Mouse (Mus musculus) intestine, embryonic 16.5 days (tissue): ENCODE data around the gene Dpp3. TPM values are rescaled to one million over a fixed set of nuclear protein-coding genes. Genes with fewer than 3 reads are reported as not detected.

Experiments used
- ATAC-seq: fragments of 200-750 bp; cut with Nextera tagmentation; 2 replicates; pipeline ENCODE4 v1.8.0; 2017; ENCODE audit warnings: moderate TSS enrichment, moderate library complexity
- H3K27ac ChIP-seq: fragments of 300-500 bp; sonication (generic); 2 replicates; pipeline ENCODE4 v1.5.1; 2014; ENCODE audit warnings: mild to moderate bottlenecking, low read length
- H3K27me3 ChIP-seq: fragments of 300-500 bp; sonication (generic); replicated peaks from 2 replicates; pipeline ENCODE4 v1.6.1; 2014; ENCODE audit warnings: low read length, control low read depth, mixed read lengths; ENCODE audit not compliant: control insufficient read depth, insufficient read depth
- H3K36me3 ChIP-seq: fragments of 300-500 bp; sonication (generic); 2 replicates; pipeline ENCODE4 v1.6.1; 2014; ENCODE audit warnings: low read length, control low read depth; ENCODE audit not compliant: control insufficient read depth, insufficient read depth
- H3K4me1 ChIP-seq: fragments of 300-500 bp; sonication (generic); 2 replicates; pipeline ENCODE4 v1.6.1; 2014; ENCODE audit warnings: low read length, control low read depth, mixed read lengths; ENCODE audit not compliant: control insufficient read depth, insufficient read depth
- H3K4me2 ChIP-seq: fragments of 300-500 bp; sonication (generic); 2 replicates; pipeline ENCODE4 v1.6.1; 2014; ENCODE audit warnings: low read depth, low read length, control low read depth
- H3K4me3 ChIP-seq: fragments of 300-500 bp; sonication (generic); 2 replicates; pipeline ENCODE4 v1.5.1; 2014; ENCODE audit warnings: mild to moderate bottlenecking, low read length
- H3K9ac ChIP-seq: fragments of 300-500 bp; sonication (generic); 2 replicates; pipeline ENCODE4 v1.6.1; 2014; ENCODE audit warnings: low read depth, low read length
- H3K9me3 ChIP-seq: fragments of 300-500 bp; sonication (generic); 2 replicates; pipeline ENCODE4 v1.6.1; 2016; ENCODE audit warnings: low read length, control low read depth; ENCODE audit not compliant: control insufficient read depth
- whole genome bisulfite sequencing: fragments of 180-500 bp; shearing (Covaris S2); extraction: QIAGEN DNeasy Blood & Tissue Kit; methylation state at CpG from one replicate; pipeline ENCODE4 v1.1.7; 2014; 5-methylcytosine and 5-hydroxymethylcytosine counted together
- polyA plus RNA-seq: library from polyadenylated mRNA; unstranded; fragments of >200 nt; fragmentation: Nextera tagmentation; extraction: Ambion mirVana; gene quantifications from 2 replicates; pipeline ENCODE4 v1.2.1, GENCODE M21; 2015

Gene Dpp3
- polyA plus RNA-seq, 1 experiment from 2014 or later: 138 TPM

GRCm38 (mm10) chr19:4899888-4900287, 28.2 kb downstream of the Dpp3 start:
- H3K9me3 ChIP-seq: no peaks in the 10 kb centered on the region
- 84% methylated on average over 3 of the region's 3 CpGs for WGBS
- H3K36me3 ChIP-seq: 0 out of 2 replicates have a peak, but pooled peaks cover 2% of the 10 kb centered on the region
- ATAC-seq: no peak
- H3K9ac ChIP-seq: no peak overlapping the region
- H3K4me2 ChIP-seq: no peak overlapping the region
- H3K4me1 ChIP-seq: no peaks in the 10 kb centered on the region
- no peak overlapping the region for H3K4me3 ChIP-seq
- no peaks in the 10 kb centered on the region for H3K27me3 ChIP-seq
- H3K27ac ChIP-seq: no peak overlapping the region

- Histone ChIP-seq H3K9ac (no peak overlapping the region), H3K27me3 (no peaks in the 10 kb centered on the region), H3K36me3 (0 out of 2 replicates have a peak, but pooled peaks cover 2% of the 10 kb centered on the region), H3K4me2 (no peak overlapping the region), H3K4me1 (no peaks in the 10 kb centered on the region), H3K9me3 (no peaks in the 10 kb centered on the region), H3K27ac (no peak overlapping the region), H3K4me3 (no peak overlapping the region)
- ATAC-seq: no peak
- 77% methylated on average over 9 of the region's 9 CpGs for WGBS
These were observed 29.1 kb downstream of the Dpp3 start for GRCm38 (mm10) chr19:4898972-4899371.

GRCm38 (mm10) chr19:4896780-4897520, 31.1 kb downstream of the Dpp3 start:
- Histone ChIP-seq H3K9ac (no peak overlapping the region), H3K4me2 (no peak overlapping the region), H3K4me3 (no peak overlapping the region), H3K9me3 (no peaks in the 10 kb centered on the region), H3K27ac (no peak overlapping the region), H3K4me1 (no peaks in the 10 kb centered on the region), H3K27me3 (no peaks in the 10 kb centered on the region), H3K36me3 (no peaks in the 10 kb centered on the region)
- 58% methylated on average over 21 of the region's 21 CpGs for WGBS
- ATAC-seq: no peak

- WGBS: 88% methylated on average over 3 of the region's 3 CpGs
- Histone ChIP-seq H3K4me1 (no peaks in the 10 kb centered on the region), H3K27ac (no peak overlapping the region), H3K9ac (no peak overlapping the region), H3K36me3 (no peaks in the 10 kb centered on the region), H3K27me3 (no peaks in the 10 kb centered on the region), H3K9me3 (no peaks in the 10 kb centered on the region), H3K4me2 (no peak overlapping the region), H3K4me3 (no peak overlapping the region)
- no peak for ATAC-seq
These were observed 36.3 kb downstream of the Dpp3 start for GRCm38 (mm10) chr19:4891798-4892197.

GRCm38 (mm10) chr19:4889791-4890190, 38.3 kb downstream of the Dpp3 start:
- WGBS: 84% methylated on average over 10 of the region's 10 CpGs
- H3K36me3 ChIP-seq: no peaks in the 10 kb centered on the region
- H3K9me3 ChIP-seq: no peaks in the 10 kb centered on the region
- H3K4me1 ChIP-seq: no peaks in the 10 kb centered on the region
- H3K27ac ChIP-seq: no peak overlapping the region
- H3K4me2 ChIP-seq: no peak overlapping the region
- H3K4me3 ChIP-seq: no peak overlapping the region
- ATAC-seq: no peak
- H3K27me3 ChIP-seq: no peaks in the 10 kb centered on the region
- H3K9ac ChIP-seq: no peak overlapping the region

- H3K27ac ChIP-seq: no peak overlapping the region
- no peak overlapping the region for H3K4me3 ChIP-seq
- no peaks in the 10 kb centered on the region for H3K36me3 ChIP-seq
- WGBS: 89% methylated on average over 4 of the region's 4 CpGs
- no peaks in the 10 kb centered on the region for H3K4me1 ChIP-seq
- H3K9ac ChIP-seq: no peak overlapping the region
- no peak for ATAC-seq
- no peaks in the 10 kb centered on the region for H3K27me3 ChIP-seq
- no peaks in the 10 kb centered on the region for H3K9me3 ChIP-seq
- H3K4me2 ChIP-seq: no peak overlapping the region
These were observed 44.1 kb downstream of the Dpp3 start for GRCm38 (mm10) chr19:4883961-4884360.

GRCm38 (mm10) chr19:4879324-4879703, 48.8 kb downstream of the Dpp3 start:
- peaks cover 8% of the 10 kb centered on the region for H3K4me1 ChIP-seq
- peak overlapping the region; percentile 92 for H3K4me2 ChIP-seq
- H3K9ac ChIP-seq: peak overlapping the region; percentile 91
- ATAC-seq: no peak
- peak overlapping the region; percentile 100 for H3K4me3 ChIP-seq
- H3K36me3 ChIP-seq: no peaks in the 10 kb centered on the region
- WGBS: 61% methylated on average over 10 of the region's 10 CpGs
- peaks cover 2% of the 10 kb centered on the region; the same call in 1 of the 2 replicates for H3K27me3 ChIP-seq
- H3K27ac ChIP-seq: no peak overlapping the region
- H3K9me3 ChIP-seq: no peaks in the 10 kb centered on the region

- H3K36me3 ChIP-seq: no peaks in the 10 kb centered on the region
- H3K4me2 ChIP-seq: peak within 1 kb of the TSS; percentile 92
- H3K9me3 ChIP-seq: no peaks in the 10 kb centered on the region
- ATAC-seq: peak; percentile 100
- H3K9ac ChIP-seq: peak within 1 kb of the TSS; percentile 91
- H3K4me1 ChIP-seq: peaks cover 8% of the 10 kb centered on the region
- under 1% methylated on average over 52 of the region's 52 CpGs for WGBS
- H3K27me3 ChIP-seq: peaks cover 2% of the 10 kb centered on the region; the same call in 1 of the 2 replicates
- peak within 1 kb of the TSS; percentile 100 for H3K4me3 ChIP-seq
- peak within 1 kb of the TSS; percentile 35 for H3K27ac ChIP-seq
These were observed 49.4 kb downstream of the Dpp3 start, which contains the start of gene Zdhhc24 for GRCm38 (mm10) chr19:4878405-4879323. Gene Zdhhc24 (plus strand): TSS chr19:4878668.

- H3K9me3 ChIP-seq: no peaks in the 10 kb centered on the region
- peak within 1 kb of the TSS; percentile 91 for H3K9ac ChIP-seq
These were observed 50.3 kb downstream of the Dpp3 start, which contains the start of gene Actn3 for GRCm38 (mm10) chr19:4877785-4878184. Gene Actn3 (minus strand): TSS chr19:4877909.

More at GRCm38 (mm10) chr19:4877785-4878184, 50.3 kb downstream of the Dpp3 start, which contains the start of gene Actn3:
- WGBS: 2% methylated on average over 17 of the region's 17 CpGs
- Histone ChIP-seq H3K4me2 (peak within 1 kb of the TSS; percentile 92), H3K27ac (peak within 1 kb of the TSS; percentile 35), H3K36me3 (no peaks in the 10 kb centered on the region), H3K4me3 (peak within 1 kb of the TSS; percentile 100), H3K27me3 (peaks cover 2% of the 10 kb centered on the region; the same call in 1 of the 2 replicates), H3K4me1 (peaks cover 8% of the 10 kb centered on the region)
- ATAC-seq: peak; percentile 29
